Mouse (Mus musculus): ENCODE data around the gene Olfr1371.

The Olfr1371 gene

DNA sequence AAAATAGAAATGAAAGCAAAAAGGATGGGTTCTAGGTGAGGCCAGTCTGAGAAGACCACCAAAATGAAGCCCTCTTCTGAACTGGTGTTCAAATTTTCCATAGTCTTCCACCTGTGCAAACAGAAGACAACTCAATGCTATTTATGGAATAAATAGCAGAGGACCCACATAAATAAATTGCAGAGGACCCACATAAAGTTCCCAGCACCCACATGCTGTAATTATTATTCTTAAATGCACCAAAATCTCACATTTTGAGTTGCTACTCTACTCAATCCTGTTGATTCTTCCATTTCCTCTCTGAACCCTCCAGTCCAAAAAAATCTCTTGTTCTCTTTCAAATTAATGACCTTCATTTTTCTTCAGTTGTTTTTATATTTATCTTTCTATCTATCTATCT, at the start of gene Olfr1371:
Gene Olfr1371 (minus strand): TSS at position 101 of the 400 bp plus-strand sequence.
- no peak for DNase-seq

DNA sequence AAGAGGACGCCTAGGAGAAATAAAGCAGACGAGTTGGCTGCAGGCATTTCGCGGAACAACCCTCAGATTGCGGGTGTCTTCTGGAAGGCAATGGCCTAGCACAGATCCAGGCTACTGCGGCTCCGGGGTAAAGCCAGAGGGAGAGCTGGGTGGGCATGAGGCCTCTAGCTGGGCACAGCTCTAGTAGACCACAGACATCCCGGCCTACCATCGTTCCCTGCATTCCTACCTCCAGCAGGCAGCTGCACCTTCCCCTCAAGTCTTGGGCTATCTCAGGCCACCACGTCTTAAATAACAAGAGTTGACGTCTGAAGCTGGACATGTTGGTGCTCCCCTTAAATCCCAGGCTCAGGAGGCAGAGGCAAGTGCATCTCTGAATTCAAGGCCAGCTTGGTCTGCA, 48.6 kb upstream of the Olfr1371 start:
- DNase-seq: no peak

GRCm38 (mm10) chr11:52261937-52262336, 48.1 kb upstream of the Olfr1371 start:
- peak; percentile 80 for DNase-seq

GRCm38 (mm10) chr11:52260878-52261277, 47.1 kb upstream of the Olfr1371 start:
- DNase-seq: no peak

- DNase-seq: no peak
Observed at GRCm38 (mm10) chr11:52258711-52259110, 44.9 kb upstream of the Olfr1371 start.

DNA sequence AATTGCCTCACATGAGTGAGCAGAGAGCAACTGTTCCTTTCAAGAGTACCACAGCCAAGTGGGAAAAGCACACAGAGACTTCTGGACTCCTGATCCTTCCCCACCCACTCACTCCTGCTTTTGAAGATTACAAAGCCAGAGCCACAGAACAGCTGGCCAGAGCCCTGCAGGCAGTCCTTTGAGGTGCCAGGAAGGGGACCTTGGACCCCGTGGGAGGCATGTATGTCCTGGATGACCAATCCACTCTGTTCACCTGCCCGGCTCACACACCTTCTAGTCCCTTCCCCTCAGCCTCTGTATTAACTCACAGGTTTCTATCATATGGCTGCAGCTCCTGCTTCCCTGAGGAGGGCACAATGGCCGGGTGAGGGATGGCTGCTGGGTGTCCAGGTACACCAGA, 43.6 kb upstream of the Olfr1371 start:
- DNase-seq: no peak

DNA sequence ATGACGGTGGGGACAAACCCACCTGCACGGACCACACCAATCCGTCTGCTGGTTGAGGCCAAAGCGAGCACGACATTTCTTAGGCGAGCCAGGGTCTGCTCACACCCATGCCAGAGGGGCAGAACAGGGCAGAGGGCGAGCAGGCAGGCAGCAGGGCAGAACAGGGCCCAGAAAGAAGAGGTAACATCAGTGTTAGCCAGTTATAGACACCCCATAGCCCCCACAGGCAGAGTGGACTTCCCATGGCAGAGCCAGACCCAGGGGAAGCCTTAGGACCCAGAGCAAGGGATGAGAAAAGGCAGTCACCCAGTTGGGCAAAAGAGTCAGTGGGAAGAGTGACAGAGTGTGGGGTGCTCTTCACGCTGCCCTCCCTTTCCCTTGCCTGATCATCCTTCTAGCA, 41.3 kb upstream of the Olfr1371 start:
- DNase-seq: no peak

- DNase-seq: peak; percentile 83
Observed at GRCm38 (mm10) chr11:52253674-52254375, 40.0 kb upstream of the Olfr1371 start.

GRCm38 (mm10) chr11:52252692-52253091, 38.9 kb upstream of the Olfr1371 start:
- DNase-seq: no peak

GRCm38 (mm10) chr11:52251770-52252169, 38.0 kb upstream of the Olfr1371 start:
- DNase-seq: no peak

- DNase-seq: peak; percentile 70
Observed at GRCm38 (mm10) chr11:52249452-52249851, 35.7 kb upstream of the Olfr1371 start.

DNA sequence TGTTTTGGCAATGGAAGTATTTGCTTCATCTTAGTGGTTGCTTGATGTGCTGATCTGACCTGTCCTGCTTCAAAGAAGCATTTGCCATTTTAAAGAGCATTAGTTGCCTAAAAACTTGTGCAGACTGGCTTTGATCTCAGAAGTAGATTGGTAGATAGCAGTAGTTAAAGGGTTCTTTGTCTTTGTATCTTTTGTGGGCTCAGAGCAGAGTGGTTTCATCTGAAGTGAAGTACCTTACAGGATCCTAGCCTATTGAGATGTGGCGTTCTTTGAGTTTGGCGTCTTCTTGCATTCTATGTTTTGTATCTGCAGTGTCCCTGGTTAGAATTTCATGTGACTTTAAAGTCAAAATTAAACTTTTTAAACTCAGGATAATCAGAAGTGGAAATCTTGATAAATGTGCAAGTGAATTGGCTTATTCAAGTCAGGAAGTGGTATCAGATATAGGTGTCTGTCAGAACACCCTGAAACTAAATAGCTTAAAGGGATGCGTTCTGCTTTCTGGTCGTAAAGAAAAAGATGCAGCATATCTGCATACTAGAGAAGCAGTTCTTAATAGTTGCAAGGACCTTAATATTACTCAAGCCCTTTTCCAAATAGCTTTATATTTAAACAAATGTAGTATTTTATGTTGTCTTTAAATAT, 27.2 kb upstream of the Olfr1371 start:
- DNase-seq: no peak

DNA sequence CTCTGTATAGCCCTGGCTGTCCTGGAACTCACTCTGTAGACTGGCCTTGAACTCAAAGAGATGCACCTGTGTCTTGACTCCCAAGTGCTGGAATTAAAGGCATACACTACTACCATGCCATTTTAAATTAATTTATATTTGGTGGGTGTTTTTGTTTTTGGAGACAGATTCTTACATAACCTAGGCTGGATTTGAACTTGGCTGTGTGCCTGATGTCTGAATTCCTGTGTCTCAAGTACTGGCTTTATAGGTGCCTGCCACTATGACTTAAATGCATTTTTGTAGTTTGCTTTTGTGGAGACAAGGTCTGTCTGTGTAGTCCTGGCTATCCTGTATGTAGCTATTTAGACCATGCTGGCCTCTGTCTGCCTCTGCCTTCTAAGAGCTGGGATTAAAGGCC, 20.7 kb upstream of the Olfr1371 start:
- DNase-seq: no peak

DNA sequence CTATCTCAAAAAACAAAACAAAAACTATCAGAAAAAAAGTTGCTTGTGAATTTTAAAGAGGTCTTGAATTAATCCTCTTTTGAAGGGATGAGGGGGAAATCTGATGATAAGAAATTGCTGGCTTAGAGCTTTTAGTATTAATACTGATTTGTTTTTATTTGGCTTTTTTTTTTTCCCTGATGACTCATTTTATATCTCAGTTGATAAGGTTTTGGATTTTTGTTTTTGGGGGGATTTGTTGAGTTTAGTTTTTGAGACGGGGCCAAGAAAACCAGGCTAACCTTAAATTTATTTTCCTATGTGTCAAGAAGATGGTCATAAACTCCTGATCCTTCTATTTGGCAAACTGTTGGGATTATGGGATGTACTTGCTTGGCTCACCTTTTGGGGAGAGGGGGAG, 20.1 kb upstream of the Olfr1371 start:
- DNase-seq: no peak

DNA sequence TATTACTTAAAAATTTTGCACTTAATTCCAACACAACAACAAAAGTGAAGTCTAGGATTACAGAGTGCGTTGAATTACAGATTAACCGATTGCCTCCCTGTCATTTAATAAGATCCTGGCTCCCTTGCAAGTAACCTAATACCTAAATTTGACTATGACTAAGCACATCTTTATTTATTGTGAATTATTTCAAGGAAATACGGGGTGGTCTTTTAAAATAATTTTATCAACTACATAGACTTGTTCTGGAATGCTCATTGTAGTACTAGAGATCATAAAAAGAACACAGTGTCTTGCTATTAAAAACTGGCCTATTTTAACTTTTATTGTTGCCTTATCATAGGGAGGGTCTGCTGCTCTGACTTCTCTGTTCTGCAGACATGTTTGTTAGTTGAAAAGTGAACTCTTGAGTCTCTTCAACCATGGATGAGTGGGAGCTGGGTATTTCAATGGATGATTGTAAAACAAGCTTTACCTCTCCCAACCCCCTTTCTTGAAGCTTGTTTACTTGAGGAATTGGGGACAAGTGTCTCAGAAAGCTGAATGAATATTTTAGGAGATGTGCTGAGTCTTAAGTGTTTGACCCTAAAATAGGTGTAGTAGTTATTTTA, 19.4 kb upstream of the Olfr1371 start:
- DNase-seq: no peak

- DNase-seq: peak; percentile 96
Observed at GRCm38 (mm10) chr11:52231606-52232541, 18.1 kb upstream of the Olfr1371 start, which contains the start of gene Skp1a. TSS of gene Skp1a (plus strand) at chr11:52231995.

DNA sequence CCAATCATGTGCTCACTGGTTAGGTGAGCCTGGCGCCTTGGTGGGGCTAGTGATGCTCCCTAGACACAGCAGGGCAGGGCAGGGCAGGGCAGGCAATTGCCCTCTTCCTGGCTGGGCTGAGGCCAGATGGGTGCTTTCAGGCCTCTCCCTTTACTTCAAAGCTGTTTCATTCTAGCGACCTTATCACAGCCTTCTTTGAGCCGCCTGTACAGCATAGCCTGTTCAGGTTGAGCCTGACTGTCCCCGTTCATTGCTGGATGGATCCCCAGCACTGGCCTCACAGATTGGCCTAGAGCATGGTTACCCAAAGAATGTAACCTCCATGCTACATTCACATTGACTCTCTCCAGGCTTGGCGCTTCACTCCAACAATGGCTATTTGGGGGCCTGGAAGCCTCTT, 16.9 kb upstream of the Olfr1371 start:
- DNase-seq: no peak

DNA sequence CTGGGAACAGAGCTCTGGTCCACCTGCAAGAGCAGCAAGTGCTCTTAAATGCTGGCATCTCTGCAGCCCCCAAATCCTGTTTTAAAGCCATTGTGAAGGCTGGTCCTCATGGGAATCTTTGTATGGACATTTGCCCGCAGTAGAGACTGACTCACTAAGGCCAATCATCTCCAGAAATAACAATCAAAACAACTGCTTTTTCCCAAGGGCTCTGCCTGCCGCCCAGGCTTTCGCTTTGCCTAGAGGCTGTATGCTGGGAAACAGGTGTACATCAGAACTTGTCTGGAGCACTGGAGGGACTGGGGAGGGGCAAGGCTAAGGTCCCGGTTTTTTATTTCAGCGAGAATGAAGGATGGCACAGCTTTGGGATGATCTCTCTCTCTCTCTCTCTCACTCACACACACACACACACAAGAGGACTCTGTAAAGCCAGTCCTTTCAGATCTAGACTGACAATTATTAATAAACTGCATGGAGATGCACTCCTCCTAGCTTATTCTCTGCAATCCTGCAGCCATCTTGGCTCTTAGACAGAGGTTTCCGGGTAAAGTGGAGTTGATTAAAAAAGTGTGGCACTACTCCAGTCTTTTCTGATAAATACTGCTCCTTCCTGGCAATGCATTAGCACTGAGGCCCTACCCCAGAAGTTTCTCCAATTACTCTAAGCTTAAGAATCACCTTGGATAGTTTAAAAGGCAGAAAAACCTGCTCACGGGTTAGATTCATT, 15.1 kb upstream of the Olfr1371 start:
- no peak for DNase-seq

DNA sequence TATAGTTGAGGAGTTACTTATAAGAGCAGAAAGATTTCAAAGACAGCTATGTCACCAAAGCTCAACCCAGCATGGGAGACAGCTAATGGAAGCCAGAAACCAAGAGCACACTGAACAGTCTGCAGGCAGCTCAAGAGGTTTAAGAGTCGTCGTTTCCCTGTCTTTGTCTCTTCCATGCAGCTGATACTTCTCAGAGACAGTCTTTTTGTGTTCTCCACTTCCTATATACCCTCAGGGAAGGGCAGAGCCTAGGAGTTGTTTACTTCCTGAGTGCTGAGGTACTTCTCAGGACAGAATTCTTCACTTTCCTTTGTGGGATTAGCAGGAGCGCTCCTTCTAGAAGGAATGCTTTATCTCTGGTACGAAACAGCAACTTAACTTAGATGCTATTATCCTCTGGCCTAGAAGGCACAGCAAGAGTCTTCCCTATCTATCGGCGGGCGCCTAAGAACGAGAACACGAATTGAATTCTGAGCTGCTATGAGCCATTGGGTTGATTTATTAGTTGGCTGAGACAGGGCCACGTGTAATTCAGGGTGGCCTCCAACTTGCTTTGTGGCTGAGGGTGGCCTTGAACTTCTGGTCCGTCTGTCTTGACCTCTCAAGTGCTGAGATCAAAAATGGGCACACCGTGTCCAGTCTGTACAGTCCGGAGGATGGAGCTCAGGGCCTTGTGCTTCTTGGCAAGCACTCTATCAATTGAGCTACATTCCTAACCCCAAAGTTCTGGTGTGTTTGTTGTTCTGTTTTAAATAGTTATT, 13.9 kb upstream of the Olfr1371 start:
- no peak for DNase-seq

DNA sequence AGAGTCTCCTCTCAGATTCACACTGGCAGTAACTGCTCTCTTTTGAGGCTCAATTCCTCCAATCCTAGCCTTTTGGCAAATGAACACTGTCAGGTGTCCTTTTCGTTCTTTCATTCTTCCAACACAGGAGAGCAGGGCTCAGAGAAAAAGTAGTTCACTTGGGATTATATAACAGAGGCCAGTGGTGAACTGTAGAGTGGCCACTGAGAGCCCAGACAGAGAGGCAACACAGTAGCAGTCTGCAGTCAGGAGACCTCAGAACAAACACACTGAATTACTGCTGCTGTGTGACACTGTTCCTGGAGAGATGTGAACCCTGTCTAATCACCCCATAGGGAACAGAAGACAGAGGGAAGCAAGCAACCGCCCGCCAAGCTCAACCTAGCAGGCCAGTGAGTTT, 13.3 kb upstream of the Olfr1371 start:
- DNase-seq: no peak

- DNase-seq: no peak
Observed at GRCm38 (mm10) chr11:52225986-52226599, 12.3 kb upstream of the Olfr1371 start.

All from kidney, postnatal 10 days (tissue).